Mouse (Mus musculus) bone marrow macrophage, adult 2 months (primary cell): ENCODE results near the gene Lrrc8e.

Source experiments
- CTCF ChIP-seq: IDR thresholded peaks from 2 replicates; pipeline ENCODE4 v1.5.1; 2012; ENCODE audit warnings: low read depth, mild to moderate bottlenecking, low read length, moderate library complexity
- POLR2A ChIP-seq: IDR thresholded peaks from 2 replicates; pipeline ENCODE4 v1.6.1; 2012; ENCODE audit warnings: mild to moderate bottlenecking, low read depth, low read length, borderline replicate concordance

DNA sequence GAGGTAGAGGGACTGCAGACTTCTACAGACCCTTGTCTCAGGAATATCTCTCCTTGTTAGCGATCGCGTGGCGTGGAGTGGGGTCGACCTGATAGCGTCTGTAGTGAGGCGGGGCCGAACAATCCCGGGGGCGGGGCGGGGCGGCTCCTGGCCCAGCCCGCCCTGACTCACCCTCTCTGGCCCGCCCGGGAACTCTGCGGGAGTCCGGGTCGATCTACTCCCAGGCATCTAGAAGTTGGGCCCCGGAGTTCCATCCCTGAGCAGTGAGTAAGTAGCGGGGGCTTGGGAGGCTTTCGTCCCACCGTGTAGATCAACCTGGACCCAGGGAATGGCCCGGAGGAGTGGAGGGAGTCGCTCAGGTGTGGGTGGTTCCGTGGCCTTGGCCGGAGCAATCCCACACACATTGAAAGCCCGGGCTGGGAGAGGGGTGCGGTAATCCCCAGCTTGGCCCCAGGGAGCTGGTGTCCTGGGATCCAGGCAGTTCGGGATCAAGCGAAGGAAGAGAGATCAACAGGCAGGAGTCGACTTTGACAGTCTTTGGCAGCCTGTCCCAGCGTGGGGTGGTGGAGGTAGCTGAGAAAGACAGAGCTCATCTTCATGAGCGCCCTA is at the start of gene Lrrc8e:
- no peak for TF ChIP-seq POLR2A
- TF ChIP-seq CTCF: no peak
